Mouse (Mus musculus): ENCODE data around the gene Tango6.
A peak's percentile ranks its signal among the peaks of the same experiment; 100 is the strongest.

The Tango6 gene

DNA sequence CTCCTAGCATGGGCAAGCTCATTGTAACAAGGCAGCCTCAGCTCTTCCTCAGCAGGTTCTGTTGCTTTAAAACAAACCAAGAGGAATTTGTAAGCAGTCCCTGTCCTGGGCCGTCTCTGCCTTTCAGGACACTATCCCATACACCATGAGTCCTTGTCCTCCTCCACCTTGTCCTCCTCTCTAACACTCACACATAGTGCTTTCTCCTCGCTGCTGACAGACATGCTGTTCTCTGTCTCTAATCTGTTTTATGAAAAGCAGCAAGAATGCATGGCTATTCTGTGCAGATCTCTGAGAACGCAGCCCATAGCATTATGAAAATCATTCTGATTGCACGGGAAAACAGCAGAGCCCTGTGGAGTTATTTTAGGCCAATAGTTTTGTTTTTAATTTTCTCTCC, 78.4 kb downstream of the Tango6 start:
- no peak for DNase-seq (ENCODE audit: low spot score in 2 of 2)

DNA sequence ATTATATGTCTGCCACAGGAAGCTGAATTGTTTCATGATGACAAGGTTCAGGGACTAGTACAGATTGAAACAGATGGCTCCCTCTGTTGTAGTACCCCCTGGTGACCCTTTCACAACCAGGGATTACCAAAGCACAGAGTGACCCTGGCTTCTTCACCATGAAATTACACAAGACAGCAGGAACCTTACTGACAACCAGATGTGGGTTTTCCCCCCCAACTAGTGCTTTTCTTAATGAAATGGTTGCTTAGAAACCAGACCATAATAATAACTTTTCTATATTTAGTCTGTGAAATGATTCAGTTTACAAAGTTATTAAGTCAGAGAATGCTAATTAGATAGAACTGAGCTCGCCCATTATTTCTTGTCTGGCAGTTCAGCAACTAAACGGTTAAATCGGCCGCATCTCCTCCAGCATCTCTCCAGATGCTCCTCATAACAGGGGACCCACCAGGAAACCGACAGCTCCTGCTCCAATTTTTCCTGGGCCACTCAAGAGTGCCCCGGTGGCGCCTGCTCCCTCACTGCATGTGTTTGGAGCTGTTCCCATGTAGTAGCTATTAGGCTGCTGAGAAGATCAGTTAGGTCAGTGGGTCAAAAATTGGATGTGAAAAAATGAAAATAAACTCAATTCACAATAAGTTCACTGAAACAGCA, 79.1 kb downstream of the Tango6 start:
- DNase-seq (ENCODE audit: low spot score in 2 of 2), result no peak

DNA sequence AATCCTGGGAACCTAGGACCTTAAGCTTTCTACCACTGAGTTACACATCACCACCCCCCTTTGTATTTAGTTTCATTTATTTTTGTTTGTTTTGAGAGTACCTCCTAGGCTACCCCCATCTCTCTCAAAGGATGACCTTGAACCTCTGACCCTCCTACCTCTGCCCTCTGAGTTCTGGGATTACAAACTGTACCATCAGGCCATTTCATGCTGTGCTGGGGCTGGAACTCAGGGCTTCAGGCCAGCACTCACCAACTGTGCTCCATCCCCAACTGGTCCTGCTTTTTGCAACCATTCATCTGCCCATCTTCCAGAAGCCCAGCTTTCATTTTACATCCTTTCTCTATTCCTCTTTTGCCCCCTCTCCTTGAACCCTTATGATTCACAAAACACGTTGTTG, 81.7 kb downstream of the Tango6 start:
- DNase-seq (ENCODE audit: low spot score in 2 of 2), result no peak

DNA sequence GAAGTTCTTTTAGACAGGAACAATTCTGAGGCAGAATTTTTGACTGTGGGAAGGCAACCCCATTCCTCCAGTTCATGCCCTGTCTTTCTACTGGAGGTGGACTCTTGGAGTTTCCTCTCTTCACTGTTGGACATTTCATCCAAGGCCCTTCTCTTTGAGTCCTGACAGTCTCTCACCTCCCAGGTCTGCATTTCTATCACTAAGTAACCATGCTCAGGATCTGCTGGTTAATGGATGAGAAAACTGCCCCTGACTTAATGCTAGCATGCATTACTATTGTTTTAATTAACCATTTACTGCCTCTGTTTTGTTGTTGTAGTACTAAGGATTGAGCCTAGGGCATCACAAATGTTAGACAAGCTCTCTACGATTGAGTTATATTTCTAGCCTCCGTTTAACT, 82.7 kb downstream of the Tango6 start:
- no peak for DNase-seq (ENCODE audit: low spot score in 2 of 2)

DNA sequence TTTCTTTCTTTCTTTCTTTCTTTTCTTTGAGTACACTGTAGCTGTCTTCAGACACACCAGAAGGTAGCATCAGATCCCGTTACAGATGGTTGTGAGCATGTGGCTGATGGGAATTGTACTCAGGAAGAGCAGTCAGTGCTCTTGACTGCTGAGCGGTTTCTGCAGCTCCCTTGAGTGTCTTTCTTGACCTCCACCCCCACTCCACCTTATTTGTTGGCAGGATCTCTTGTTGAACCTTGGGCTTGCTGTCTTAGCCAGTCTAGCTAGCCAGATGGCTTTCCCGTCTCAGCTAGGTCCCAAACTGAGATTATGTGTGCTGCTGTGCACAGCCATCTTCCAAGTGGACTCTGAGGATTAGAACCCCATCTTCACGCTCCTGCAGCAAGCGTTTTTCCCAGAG, 83.9 kb downstream of the Tango6 start:
- DNase-seq (ENCODE audit: low spot score in 2 of 2), result no peak

DNA sequence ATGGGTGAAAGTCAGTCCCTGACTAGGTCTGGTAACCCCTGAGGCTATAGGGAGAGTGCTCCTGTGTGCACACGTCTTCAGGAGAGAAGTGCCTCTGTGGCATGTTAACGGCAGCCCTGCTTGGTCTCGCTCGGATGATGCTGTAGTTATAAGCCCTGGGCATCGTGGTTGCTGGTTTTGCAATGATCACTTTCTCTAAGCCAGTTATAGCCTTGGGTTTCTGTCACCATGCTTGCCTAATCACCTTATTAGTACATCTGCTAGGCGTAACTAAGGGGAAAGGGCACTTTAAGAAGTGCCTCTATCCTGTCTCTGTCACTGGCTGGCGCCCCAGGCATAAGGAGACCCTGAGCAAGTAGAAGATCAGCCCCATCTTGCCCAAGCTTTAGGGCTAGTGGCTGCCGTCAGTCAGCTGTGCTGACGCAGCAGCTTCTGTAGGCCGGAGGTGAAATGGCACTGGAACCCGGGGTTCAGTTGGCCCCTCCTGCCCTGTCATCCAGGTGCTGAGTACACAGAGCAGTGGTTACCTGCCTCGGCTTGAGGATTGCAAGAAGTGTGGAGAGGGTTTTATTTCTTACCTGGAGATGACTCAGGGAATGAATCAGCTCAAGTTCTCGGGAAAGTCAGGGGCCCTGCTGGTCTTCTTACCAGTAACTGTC, 86.4 kb downstream of the Tango6 start:
- DNase-seq (ENCODE audit: low spot score in 2 of 2), result no peak

DNA sequence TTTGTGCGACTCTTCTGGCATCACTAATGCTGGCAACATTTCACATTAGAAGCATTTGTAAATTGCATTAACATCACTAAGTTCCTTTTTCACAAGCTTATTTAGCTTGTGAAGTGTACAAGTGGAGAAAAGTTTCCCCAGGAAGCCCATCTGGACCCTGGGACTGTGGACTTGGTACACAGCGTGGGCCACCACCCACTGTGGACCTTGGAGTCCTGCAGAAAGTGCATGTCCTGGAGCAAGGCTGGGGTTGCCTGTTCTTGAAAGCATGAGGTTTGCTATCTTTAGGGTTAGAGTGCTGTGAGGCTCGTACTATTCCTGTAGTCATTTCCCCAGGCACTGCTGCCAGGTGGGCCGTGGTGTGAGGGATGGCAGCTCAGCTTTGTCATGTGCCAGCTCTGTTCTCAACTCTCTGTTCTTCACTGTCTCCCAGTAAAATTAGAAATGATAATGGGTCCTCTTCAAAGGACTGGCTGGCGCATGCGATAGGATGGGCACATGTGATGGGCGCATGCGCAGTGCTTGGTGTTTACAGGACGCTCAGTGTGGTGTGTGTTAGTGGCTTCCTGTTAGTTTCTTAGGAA, 87.8 kb downstream of the Tango6 start:
- DNase-seq (ENCODE audit: low spot score in 2 of 2), result no peak

DNA sequence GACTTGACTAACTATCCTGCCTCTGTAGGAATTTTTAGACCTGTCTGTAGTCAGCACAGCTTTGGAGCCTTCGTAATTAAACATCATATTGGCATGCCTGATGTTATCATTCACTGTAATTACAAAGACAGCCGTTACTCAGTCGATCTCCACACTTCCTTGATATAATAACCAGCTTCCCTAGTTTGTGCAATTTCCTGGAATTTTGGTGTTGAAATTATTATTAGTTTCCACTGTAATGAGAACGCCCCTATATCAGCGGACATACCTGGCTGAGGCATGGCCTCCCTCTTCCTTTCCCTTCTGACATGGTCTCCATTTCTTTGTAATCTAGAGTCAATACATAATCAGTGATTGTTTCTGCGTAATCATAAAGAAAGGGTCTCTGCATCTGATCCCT, 89.2 kb downstream of the Tango6 start:
- DNase-seq (ENCODE audit: low spot score in 2 of 2), result no peak

DNA sequence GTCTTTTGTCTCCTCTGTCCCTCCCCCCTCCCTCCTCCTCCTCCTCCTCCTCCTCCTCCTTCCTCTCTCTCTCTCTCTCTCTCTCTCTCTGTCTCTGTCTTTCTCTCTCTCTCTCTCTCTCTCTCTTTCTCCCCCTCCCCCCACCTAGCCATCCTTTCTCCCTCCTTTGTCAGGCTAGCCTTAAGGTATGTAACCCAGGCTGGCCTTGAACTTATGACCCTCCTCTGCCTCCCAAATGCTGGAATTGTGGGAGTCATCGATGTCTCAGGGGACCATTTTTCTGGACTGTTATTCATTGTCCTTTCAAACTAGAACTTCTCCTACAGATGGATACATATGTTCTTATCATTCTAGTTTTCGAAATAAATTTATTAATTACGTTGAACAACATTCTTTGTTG, 89.6 kb downstream of the Tango6 start:
- no peak for DNase-seq (ENCODE audit: low spot score in 2 of 2)

DNA sequence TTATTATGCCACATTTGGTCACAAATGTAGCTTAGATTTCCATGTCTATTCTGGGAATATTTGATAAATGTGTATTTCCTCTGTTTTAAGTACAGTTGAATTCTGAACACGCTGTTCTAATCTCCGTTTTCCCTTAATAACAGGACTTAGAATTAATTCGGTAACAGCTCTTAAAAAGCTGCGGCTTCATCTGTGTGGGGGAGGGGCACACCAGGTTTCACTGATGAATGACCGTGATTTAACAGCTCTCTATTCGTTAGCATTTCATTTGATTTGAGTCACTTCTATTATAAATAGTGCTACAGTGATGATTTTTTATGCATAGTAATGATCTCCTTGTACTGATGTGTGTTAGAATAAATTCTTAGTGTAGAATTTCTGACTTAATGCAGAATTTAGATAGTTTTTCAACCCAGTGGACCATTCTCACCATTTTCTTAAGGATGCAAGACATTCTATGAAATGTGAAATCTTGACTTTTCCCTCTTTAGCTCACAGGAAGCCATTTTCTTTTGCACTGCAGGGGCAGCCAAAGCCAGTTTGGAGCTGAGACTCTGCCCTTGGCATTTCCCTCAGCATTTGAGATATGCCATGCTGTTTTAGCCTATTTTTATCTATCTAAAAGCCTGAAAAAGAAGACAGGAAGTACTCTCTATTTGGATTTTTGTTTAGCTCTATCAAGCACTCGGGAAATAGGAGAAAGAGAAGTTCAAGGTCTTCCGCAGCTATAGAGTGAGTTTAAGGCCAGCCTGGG, 91.9 kb downstream of the Tango6 start:
- no peak for DNase-seq (ENCODE audit: low spot score in 2 of 2)

DNA sequence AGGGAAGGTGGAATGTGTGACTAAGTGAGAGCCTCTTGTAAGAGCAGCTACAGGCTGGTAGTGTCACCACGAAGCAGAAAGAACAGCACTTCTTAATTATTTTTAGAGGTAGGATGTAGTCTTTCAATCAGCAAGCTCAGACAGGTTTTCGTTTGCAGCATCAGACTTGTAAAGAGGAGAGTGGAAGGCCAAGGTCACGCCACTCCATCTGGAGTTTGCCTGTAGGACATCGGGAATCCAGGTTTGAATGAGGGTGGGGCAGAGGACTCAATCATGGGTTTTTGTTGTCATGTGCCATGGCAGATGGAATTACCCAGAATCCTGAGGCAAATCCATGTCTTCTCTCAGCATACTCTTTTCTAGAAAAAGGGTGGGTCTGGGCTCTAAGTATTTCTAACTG, 106.8 kb downstream of the Tango6 start:
- DNase-seq (ENCODE audit: low spot score in 2 of 2), result no peak

DNA sequence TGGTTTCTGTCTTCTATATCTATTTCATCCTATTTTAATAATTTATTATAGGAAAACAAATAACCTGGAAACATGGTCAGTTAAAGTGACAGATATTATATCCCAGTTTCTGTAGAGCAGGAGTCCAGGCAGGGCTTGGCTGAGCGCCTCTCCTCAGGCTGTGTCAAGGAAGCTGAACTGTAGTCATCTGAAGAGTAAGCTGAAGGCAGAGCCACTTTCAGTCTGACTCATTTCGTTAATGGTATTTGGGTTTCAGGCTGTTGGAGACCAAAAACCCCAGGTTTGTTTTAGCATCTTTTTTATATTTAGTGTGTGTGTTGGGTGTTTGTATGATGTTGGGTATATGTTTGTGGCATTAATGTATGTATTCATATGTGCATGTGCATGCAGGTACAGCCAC, 112.0 kb downstream of the Tango6 start:
- DNase-seq (ENCODE audit: low spot score in 2 of 2), result no peak

DNA sequence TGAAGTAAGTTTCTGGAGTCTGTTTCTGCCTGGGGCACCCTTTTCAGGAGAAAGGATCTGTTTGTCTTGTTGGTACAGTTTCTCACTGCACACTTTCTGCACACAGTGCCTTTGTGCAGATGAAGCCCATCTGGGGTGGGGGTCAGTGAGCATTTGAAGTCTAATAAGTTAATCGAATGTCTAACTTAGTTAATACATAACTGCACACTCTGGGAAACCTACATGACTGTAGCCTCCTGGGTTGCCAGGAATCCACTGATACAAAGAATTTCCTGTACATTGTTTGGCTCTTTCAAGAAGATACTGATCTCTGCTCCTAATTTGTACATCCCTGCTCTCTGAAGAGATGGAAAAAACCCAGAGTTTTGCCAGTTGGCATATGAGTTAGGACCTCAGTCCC, 117.0 kb downstream of the Tango6 start:
- no peak for DNase-seq (ENCODE audit: low spot score in 2 of 2)

DNA sequence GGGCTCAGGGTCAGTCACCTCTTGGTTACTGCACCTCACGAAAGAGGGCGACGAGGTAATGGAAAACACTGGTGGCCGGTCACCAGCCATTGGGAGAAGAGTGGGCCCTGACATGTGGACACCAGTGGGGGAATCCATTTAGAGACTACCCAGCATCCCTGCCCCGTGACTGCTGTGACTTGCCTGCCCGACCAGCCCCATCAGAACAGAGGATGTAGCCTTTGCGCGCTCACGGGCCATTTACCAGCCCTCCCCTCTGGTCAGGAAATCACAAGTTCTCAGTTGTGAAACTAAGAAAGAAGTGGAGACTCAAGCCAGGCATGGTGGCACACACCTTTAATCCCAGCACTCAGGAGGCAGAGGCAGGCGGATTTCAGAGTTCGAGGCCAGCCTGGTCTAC, 118.4 kb downstream of the Tango6 start:
- DNase-seq (ENCODE audit: low spot score in 2 of 2), result no peak

DNA sequence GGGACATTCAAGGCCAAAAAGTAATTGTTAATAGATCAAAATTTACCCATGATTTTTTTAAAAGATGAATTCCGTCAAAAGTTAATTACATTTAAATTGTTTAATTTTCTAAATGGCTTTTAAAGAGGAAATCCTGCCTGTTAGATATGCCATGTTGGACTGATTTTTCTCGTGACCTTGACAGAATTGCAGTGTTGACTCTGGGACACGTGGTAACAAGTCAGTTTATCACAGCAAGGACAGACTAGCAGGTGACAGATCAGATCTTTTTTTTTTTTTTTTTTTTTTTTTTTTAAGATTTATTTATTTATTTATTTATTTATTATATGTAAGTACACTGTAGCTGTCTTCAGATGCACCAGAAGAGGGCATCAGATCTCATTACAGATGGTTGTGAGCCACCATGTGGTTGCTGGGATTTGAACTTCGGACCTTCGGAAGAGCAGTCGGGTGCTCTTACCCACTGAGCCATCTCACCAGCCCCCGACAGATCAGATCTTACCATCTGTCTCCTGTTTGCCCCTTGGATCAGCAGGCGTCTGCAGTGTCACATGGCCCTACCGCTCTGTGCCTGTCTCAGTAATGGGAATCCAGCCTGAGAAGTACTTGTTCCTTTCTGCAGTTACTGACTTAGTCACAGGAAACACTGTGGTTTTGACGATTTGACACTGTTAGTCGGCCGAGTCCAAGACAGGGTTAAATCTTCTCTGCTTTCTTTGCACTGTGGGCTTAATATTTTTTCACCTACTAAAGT, 119.7 kb downstream of the Tango6 start:
- peak; percentile 12 to 18 for DNase-seq (ENCODE audit: low spot score in 2 of 2)

DNA sequence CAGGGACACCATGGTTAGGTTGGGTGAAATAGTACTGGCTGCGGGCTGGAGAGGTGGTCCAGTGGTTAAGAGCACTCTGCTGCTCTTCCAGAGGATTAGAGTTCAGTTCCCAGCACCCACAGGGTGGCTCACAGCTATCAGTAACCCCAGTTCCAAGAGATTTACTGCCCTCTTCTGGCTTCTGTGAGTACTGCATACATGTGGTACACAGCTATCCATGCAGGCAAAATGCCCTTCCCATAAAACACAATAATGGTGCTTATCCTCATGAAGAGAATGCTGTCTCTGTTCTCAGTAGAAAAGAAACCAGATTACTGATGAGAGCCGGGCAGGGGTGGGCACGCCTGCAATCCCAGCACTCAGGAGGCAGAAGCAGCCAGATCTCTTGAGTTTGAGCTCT, 123.0 kb downstream of the Tango6 start:
- no peak for DNase-seq (ENCODE audit: low spot score in 2 of 2)

DNA sequence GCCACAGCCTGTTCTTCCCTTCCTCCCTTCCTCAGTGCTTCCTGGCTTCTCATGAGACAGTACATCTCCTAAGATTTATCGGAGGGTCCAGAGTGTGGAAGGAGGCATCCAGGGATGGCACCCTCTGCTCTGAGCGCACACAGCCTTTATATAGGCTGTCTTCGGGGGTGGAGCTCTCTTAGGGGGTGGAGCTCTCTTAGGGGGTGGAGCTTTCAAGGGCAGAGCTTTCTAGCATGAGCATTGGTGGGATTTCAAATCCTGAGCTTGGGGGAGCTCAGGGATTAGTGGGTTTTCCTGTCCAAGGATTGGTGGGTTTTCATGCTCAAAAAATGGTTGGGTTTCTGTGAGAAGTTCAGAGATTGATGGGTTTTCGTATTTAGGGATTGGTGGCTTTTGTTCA, 124.6 kb downstream of the Tango6 start:
- no peak for DNase-seq (ENCODE audit: low spot score in 2 of 2)

DNA sequence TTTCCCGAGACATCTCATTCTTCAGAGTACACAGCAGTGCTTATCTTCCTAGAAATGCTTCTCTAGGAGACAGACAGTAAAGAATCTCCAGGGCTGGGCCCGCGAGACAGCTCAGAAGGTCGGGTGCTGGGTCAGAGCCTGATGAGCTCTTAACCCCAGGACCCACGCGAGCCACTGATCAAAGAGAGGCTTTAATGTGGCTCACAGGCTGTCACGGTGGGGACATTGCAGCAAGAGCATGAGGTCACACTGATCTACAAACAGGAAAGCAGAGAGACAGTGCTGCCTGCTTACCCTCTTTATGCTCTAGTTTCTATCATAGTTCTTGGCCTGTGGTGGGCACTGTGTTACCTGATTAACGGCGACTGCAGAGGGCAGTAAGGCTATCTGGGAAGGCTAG, 126.9 kb downstream of the Tango6 start:
- no peak for DNase-seq (ENCODE audit: low spot score in 2 of 2)

DNA sequence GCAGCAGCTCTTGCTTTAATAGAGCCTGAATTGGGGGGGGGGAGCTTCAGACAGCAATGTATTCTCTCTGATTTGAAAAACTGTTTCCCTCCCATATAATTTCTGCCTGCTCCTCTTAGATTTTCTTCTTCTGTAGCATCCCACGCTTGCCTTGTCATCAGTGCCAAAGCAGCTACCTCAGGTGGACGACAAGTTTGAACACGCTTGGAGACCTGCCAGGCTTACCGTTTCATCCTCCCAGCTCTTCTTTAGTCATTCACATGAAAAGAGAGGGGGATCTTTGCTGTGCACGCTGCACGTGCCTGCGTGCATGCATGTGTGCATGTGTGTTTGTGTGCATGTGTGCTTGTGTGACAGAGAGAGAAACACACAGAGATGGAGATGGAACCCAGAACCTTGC, 127.5 kb downstream of the Tango6 start:
- DNase-seq (ENCODE audit: low spot score in 2 of 2), result no peak

DNA sequence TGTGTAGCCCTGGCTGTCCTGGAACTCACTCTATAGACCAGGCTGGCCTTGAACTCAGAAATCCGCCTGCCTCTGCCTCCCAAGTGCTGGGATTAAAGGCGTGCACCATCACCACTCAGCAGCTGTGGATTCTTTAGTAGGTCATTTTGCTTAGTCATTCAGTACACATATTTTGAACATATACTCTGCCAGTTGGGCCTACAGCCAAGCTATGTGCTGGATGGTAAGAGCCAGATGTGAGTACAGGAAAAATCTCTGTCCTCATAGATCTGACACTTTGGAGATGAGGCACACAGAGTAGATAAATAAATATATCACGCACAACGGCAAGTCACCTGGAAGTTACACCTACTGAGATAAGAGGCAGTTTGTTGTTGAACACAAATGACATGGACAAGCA, 129.7 kb downstream of the Tango6 start:
- DNase-seq (ENCODE audit: low spot score in 2 of 2), result no peak

DNA sequence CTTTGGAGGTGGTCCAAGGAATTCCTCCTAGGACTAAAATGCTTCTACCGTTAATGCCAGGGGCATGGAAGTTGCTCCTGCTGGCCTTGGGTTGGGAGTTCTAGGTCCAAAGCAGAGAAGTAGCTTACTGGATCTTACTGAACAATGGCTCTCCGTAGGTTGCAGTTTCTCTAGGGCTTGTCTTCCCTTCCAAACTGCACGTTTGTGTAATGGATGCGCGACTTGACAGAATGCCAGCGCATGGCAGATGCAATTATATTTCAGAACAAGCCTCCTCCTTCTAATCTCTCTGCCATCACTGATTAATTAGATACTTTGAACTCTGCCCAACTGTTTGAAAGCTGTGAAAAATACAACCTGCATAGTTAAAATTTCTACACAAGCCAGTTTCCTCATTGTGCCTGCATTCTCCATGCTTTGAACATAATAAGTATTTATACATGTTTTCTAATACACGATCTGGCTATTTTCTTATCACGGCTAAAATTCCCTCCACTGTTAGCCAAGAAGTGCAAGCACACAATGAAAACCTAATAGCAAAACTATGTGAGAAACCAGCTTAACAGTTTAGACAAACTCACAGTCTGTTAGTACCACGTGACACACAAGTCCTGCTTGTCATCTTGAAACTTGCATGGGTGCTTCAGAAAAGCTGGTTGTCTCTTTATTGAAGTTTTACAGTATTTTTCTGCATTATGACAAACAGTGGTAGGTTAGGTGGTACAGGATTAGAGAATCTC, 133.7 kb downstream of the Tango6 start:
- no peak for DNase-seq (ENCODE audit: low spot score in 2 of 2)

DNA sequence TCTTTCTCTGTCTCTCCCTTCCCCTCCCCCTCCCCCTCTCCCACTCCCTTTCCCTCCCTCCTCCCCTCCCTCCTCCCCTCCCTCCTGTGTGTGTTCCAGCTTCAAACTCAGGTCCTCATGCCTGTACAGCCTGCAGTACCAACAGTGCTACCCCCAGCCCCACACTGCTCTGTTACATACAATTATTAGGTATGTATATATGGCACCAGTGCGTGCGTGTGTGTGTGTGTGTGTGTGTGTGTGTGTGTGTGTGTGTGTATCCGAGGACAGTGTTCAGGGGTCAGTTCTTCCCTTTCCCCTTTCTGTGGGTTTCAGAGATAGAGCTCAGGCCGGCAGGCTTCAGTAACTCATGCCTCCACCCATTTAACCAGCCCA, 134.3 kb downstream of the Tango6 start:
- DNase-seq (ENCODE audit: low spot score in 2 of 2), result no peak

All from thymus, postnatal 10 days (tissue).